Mouse (Mus musculus) embryonic facial prominence, embryonic 10.5 days (tissue): ENCODE measurements around the gene Hecw2. TPM values are rescaled to one million over a fixed set of nuclear protein-coding genes. Genes with fewer than 3 reads are reported as not detected.
A peak's percentile ranks its signal among the peaks of the same experiment; 100 is the strongest.

Experiments used
- DNase-seq: peaks from one replicate; pipeline ENCODE4 v3.0.0-alpha.2; 2017; ENCODE audit warnings: low spot score
- H3K27ac ChIP-seq: fragments of 300-500 bp; sonication (generic); replicated peaks from 2 replicates; pipeline ENCODE4 v1.5.1; 2016; ENCODE audit warnings: mild to moderate bottlenecking
- H3K27me3 ChIP-seq: fragments of 300-500 bp; sonication (generic); replicated peaks from 2 replicates; pipeline ENCODE4 v1.6.1; 2016; ENCODE audit warnings: low read depth, mild to moderate bottlenecking; ENCODE audit not compliant: poor library complexity, severe bottlenecking
- H3K36me3 ChIP-seq: fragments of 300-500 bp; sonication (generic); replicated peaks from 2 replicates; pipeline ENCODE4 v1.6.1; 2016; ENCODE audit warnings: mild to moderate bottlenecking, moderate library complexity
- H3K4me1 ChIP-seq: fragments of 300-500 bp; sonication (generic); 2 replicates; pipeline ENCODE4 v1.6.1; 2016
- H3K4me3 ChIP-seq: fragments of 300-500 bp; sonication (generic); 2 replicates; pipeline ENCODE4 v1.5.1; 2016; ENCODE audit warnings: mild to moderate bottlenecking, moderate library complexity
- H3K9me3 ChIP-seq: fragments of 300-500 bp; sonication (generic); 2 replicates; pipeline ENCODE4 v1.6.1; 2016; ENCODE audit warnings: mild to moderate bottlenecking
- WGBS: fragments of 180-500 bp; shearing (Covaris S2); methylation state at CpG from one replicate; pipeline ENCODE4 v1.1.7; 2016; 5-methylcytosine and 5-hydroxymethylcytosine counted together
- polyA plus RNA-seq: library from polyadenylated mRNA; unstranded; fragments of >200 nt; fragmentation: Nextera tagmentation; extraction: Ambion mirVana; gene quantifications from 2 replicates; pipeline ENCODE4 v1.2.1, GENCODE M21; 2016

Gene Hecw2
- polyA plus RNA-seq, 1 experiment from 2014 or later = 3.9 TPM

DNA sequence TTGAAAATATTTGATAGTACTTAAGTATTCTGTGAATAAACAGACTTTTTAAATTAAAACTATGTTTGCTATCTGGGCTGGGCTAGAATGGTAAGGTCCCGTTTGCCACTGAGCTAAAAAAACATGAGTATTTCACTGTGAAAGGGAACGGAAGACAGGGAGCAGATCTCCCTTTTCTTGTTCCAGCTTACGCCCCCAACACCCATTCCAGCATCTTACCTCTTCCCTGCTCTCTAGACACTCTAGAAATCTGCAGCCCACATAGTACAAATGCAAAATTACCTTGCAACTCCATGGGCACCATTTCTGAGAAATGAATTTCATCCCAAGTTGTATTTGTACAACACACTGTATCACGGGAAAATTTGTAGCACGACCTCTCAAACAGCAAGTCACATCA is 49.9 kb downstream of the Hecw2 start:
- Histone ChIP-seq H3K36me3 (no peaks in the 10 kb centered on the region), H3K27ac (no peak overlapping the region), H3K9me3 (no peaks in the 10 kb centered on the region), H3K4me3 (no peak overlapping the region), H3K4me1 (no peaks in the 10 kb centered on the region), H3K27me3 (no peaks in the 10 kb centered on the region)
- 90% methylated on average over 5 of the region's 5 CpGs for WGBS
- no peak for DNase-seq

DNA sequence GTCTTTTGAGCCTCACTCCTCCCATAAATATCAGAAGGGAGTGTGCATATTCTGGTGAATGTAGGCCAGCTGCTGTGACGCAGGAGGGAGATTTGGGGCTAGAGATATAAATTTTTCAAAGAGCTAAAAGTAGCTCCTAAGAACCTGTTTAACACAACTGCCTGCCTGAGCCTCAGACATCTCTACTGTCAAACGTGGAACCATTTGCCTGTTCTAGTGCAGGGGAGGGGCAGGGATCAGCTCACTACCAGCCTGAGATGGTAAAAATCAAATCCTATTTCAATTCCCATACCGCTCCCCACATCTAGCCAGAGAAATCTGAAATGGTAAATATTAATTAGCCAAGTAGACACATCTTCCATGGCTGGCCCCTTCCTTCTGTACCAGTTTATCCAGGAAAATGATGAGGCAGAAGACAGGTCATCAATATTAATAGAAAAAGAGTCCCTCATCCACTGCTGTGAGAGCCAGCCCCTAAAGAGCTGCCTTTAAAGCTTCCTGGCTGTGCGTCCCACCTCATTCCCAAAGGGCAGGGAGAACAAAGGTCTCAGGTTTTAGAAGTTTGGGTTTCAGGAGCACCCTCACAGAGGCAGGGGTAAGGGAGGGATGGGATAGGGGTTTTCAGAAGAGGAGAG is 61.0 kb downstream of the Hecw2 start:
- Histone ChIP-seq H3K27ac (no peak overlapping the region), H3K4me1 (peaks cover 11% of the 10 kb centered on the region; the same call in 1 of the 2 replicates), H3K4me3 (no peak overlapping the region), H3K36me3 (no peaks in the 10 kb centered on the region), H3K9me3 (no peaks in the 10 kb centered on the region), H3K27me3 (no peaks in the 10 kb centered on the region)
- 69% methylated on average over 4 of the region's 4 CpGs for WGBS
- DNase-seq = no peak

DNA sequence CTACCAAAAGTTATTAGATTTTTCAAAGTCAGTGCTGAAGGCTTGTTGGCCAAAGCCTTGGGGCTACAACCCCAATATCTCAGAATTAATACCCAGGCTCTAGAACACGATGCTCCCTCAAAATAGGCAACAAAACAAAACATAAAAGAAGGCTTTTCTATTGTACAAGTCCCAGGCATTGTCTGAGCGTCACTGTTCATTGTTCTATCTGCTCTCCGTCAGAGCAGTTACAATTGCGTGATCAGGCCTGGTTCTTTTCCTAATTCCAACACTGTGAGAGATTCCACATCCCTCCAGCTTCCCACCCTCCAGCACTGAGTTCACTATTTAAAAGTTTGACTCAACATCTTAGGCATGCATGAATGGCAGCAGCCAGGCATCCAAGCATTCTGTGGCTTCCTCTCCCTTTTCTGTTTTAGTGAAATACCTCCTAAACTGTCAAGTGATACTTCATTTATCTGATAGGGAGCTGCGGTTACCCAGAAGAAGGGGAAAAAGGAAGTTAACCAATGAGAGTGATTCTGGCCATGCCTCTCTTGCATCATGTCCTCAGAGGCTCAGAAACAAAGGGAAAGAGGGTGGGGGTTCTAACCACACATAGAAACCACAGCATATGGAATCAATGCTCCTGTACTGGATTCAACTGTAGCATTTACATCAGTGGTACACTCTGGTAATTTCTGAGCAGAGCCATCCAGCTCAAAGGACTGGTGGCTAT is 66.1 kb downstream of the Hecw2 start:
- Histone ChIP-seq H3K27me3 (no peaks in the 10 kb centered on the region), H3K9me3 (no peaks in the 10 kb centered on the region), H3K4me1 (peaks cover 11% of the 10 kb centered on the region; the same call in 1 of the 2 replicates), H3K4me3 (no peak overlapping the region), H3K27ac (no peak overlapping the region), H3K36me3 (no peaks in the 10 kb centered on the region)
- no peak for DNase-seq
- WGBS = 79% methylated on average over 5 of the region's 5 CpGs

DNA sequence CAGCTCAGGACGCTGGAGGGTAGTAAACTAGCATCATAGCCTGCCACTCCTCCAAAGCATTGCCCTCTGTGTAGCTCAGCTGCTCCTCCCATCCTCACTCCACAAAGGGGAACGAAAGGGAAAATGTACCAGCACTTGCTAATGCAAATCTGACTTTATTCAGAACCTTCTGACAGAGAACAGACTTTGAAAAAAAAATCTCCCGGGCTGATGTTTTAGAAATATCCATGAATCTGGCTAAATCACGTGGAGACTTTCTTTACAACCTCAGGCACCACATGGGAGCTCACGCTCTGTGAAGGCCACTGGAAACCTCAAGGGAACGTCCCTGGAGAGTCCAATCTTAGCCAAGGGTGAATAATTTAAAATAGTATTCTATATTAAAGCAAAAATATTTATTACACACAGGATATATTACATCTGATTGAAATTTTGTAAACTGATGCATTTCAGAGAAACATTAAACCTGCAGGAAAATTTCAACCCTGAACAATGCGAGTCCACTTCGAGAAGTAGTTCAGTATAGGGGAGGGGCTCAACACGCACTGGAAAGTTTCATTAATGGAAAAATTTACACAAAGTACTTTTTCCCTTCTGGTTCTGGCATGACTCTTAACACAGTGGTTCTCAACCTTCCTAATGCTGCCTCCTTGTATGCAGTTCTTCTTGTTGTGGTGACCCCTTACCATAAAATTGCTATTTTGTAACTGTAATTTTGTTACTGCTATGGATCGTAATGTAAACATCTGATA is 67.8 kb downstream of the Hecw2 start:
- WGBS = 84% methylated on average over 10 of the region's 10 CpGs
- no peaks in the 10 kb centered on the region for H3K36me3 ChIP-seq
- DNase-seq = no peak
- H3K4me1 ChIP-seq = no peaks in the 10 kb centered on the region
- no peak overlapping the region for H3K4me3 ChIP-seq
- no peak overlapping the region for H3K27ac ChIP-seq
- no peaks in the 10 kb centered on the region for H3K9me3 ChIP-seq
- no peaks in the 10 kb centered on the region for H3K27me3 ChIP-seq

DNA sequence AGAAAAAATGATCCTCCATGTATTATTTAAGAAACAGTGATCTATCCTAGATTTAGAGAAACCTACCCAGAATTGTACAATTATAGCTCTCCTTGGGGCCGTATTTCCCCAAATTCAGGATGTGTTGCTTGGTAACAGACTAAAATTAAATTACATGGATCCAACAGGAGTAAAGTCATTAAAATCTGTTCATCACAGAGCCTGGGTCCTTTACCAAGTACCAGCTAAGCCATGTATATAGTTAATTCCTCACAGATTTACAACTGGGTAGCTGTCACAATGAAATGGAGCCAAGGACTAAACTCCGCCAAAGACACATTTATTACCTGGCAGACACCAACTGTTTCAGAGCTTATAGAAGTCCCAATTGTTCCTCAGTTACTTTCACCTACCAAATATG is 72.4 kb downstream of the Hecw2 start:
- Histone ChIP-seq H3K4me3 (no peak overlapping the region), H3K4me1 (peaks cover 8% of the 10 kb centered on the region), H3K9me3 (no peaks in the 10 kb centered on the region), H3K27me3 (no peaks in the 10 kb centered on the region), H3K27ac (no peak overlapping the region), H3K36me3 (no peaks in the 10 kb centered on the region)
- 87% methylated on average over 2 of the region's 2 CpGs for WGBS
- no peak for DNase-seq

DNA sequence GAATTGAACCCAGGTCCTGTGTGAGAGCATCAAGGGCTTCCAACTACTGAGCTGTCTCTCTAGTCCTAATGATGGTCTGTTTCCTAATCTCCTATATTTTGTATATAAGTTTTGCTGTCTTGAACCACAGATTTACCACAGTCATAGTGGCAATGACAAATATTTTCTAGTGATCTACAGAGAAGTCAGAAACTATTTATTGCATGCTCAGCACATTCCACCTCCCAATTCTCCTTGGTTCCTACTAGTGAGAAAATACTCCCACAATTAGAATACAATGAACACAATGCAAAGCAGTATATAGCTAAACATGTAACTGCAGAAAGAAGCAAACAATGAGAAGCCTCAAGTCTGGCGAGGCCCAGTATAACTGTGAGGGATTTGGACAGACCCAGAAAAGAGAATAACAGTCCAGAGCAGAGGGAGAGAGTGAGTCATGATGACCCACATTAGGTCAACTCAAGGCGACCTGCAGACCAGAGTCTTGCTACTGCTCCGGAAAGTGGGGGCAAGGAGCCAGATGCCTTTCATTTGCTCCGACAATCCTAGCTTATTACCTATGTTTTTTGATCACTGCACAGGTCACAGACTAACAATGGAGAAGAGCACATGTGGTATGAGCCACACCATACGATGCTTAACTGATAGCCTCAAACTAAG is 73.8 kb downstream of the Hecw2 start:
- Histone ChIP-seq H3K36me3 (no peaks in the 10 kb centered on the region), H3K4me3 (no peak overlapping the region), H3K4me1 (peaks cover 8% of the 10 kb centered on the region), H3K27ac (no peak overlapping the region), H3K9me3 (no peaks in the 10 kb centered on the region), H3K27me3 (no peaks in the 10 kb centered on the region)
- WGBS = 85% methylated on average over 5 of the region's 5 CpGs
- DNase-seq = no peak

DNA sequence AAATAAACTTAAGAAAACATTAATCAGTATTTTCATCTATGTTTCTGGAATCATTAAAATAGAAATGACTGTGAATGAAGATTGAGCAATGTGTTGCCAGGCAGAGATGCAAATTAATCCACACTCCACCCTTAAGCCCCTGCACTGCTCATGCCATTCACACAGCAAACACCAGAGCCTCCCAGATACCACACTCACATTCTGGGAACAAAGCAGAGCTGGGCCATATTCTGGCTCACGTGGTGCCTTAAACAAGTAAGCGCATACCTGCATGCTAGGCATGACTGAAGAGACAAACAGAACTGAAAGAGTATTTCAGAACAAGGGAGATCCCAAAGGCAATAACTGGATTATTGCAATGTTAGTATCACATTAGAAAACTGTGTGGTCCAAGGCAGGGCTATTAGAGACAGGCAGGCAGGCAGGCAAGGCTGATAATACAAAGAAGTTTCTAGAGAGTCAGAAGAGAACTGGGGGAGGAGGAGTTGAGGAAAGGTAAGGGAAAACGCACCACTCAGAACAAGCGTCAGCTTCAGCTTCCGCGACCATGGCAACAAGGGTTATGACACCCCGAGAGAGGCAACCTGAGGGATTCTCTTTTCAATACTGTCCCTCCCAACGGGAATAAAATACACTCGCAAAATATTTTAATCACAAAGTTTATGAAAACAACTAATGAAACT is 75.2 kb downstream of the Hecw2 start:
- Histone ChIP-seq H3K4me3 (no peak overlapping the region), H3K27me3 (no peaks in the 10 kb centered on the region), H3K9me3 (no peaks in the 10 kb centered on the region), H3K4me1 (peaks cover 8% of the 10 kb centered on the region), H3K27ac (no peak overlapping the region), H3K36me3 (no peaks in the 10 kb centered on the region)
- 74% methylated on average over 9 of the region's 9 CpGs for WGBS
- DNase-seq = no peak

DNA sequence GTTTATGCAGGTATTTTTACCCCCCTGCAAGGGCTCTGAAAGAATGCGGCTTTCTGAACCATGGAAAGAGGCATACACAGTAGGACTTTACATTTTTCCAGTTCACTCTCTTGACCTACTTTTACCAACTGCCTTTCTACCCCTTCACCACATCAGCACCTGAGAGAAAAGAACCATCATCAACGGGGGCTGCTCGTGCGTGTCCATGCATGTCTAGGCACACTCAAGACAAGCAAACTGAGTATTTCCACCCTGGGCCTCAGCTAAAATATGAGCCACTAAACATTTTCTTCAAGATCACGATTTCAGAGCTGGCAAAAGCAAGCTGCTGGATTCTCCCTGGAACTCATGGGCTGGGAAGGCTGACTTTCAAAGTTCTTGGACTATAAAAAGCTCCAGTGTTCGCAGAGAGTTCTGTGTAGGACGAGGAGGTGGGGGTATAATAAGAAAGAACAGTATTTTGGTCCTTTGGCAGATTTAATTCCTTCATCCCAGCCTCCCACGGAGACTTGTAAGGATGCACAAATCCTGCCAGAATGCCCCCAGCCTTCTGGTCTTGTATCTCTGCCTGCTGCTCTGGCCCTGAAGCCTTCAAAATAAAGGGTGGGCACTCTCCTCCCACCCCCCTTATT is 76.5 kb downstream of the Hecw2 start:
- 0 out of 2 replicates have a peak overlapping the region, but pooled peaks have one; percentile 44 for H3K27ac ChIP-seq
- no peaks in the 10 kb centered on the region for H3K36me3 ChIP-seq
- 78% methylated on average over 8 of the region's 8 CpGs for WGBS
- DNase-seq = no peak
- peaks cover 8% of the 10 kb centered on the region for H3K4me1 ChIP-seq
- H3K4me3 ChIP-seq = no peak overlapping the region
- H3K9me3 ChIP-seq = no peaks in the 10 kb centered on the region
- no peaks in the 10 kb centered on the region for H3K27me3 ChIP-seq

DNA sequence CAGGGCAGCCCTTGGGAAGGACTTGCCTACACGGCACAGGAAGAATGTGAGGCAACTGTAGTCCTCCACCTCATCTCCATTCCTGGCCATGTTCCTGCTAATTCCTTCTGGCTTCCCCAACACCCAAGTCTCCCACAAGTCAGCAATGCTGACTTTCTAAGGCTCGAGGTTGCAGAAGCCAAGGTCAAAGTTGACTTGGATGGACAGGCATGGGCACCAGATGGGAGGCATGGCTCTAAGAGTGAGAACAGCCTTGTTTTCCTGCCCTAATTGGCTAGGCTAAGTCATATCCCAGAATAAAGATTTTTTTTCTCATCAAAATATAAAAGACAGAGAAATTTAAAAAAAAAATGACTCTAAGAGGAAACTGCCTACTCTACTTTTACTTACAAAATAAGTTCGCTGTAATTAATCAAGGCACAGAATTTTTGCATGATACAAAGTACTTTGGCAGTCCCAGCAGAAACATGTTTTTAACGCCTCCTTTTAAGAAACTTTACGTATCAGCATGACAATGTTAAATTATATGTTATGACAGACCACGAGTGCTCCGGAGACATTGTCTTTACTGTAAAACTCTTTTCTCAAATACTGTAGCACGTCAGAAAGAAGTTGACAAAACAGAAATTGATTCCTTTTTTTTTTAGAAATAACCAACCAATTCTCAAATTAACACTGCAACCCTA is 83.9 kb downstream of the Hecw2 start:
- 83% methylated on average over 8 of the region's 8 CpGs for WGBS
- no peak for DNase-seq
- no peak overlapping the region for H3K4me3 ChIP-seq
- H3K9me3 ChIP-seq = no peaks in the 10 kb centered on the region
- H3K4me1 ChIP-seq = 0 out of 2 replicates have a peak, but pooled peaks cover 4% of the 10 kb centered on the region
- H3K36me3 ChIP-seq = no peaks in the 10 kb centered on the region
- H3K27ac ChIP-seq = no peak overlapping the region
- no peaks in the 10 kb centered on the region for H3K27me3 ChIP-seq

DNA sequence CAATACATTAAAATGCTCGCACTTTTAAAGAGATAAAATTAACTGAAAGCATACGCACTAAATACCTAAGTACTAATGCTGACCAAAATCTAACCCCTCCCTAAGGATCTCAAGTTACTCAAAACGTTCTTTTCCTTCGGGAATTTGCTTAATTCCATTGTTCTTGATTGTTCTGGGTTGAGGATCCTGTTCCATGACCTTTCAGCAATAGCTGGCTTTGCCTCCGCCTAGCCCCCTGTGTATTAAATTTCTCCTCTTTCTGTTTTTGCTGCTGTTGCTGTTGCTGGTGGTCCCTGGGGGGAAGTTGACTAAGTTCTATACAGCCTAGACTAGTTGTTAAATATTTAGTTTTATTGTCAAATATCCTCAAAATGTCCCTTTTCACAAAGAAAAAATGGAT is 85.7 kb downstream of the Hecw2 start:
- Histone ChIP-seq H3K27me3 (no peaks in the 10 kb centered on the region), H3K9me3 (no peaks in the 10 kb centered on the region), H3K4me1 (0 out of 2 replicates have a peak, but pooled peaks cover 4% of the 10 kb centered on the region), H3K36me3 (no peaks in the 10 kb centered on the region), H3K4me3 (no peak overlapping the region), H3K27ac (no peak overlapping the region)
- 44% methylated on average over 5 of the region's 5 CpGs for whole genome bisulfite sequencing
- no peak for DNase-seq

DNA sequence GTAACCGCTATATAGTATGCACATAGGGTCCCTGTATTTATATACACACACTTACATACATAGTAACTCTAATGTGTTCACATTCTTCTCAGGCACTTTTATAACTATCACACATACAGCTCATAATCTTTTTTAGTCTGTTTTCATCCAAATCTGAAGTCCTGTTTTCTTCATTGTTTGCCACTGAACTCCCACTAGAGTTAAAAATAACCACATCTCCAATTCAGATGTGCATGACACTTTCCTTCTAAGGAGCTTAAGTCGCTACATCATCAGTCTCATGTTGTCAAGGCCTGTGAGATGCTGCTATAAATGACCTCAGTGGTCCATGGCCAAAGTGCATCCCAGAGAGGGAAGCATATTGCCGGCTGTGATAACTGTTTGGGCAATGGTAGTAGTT is 88.2 kb downstream of the Hecw2 start:
- H3K36me3 ChIP-seq = no peaks in the 10 kb centered on the region
- WGBS = 92% methylated on average over 3 of the region's 3 CpGs
- no peak overlapping the region for H3K27ac ChIP-seq
- H3K4me3 ChIP-seq = no peak overlapping the region
- H3K9me3 ChIP-seq = no peaks in the 10 kb centered on the region
- no peaks in the 10 kb centered on the region for H3K27me3 ChIP-seq
- no peak for DNase-seq
- 0 out of 2 replicates have a peak, but pooled peaks cover 4% of the 10 kb centered on the region for H3K4me1 ChIP-seq
